Mouse (Mus musculus) layer of hippocampus, adult 2 months (tissue): ENCODE data around the gene Akr1c12. TPM values are rescaled to one million over a fixed set of nuclear protein-coding genes. Genes with fewer than 3 reads are reported as not detected.

Experiments used
- DNase-seq, 2 experiments: peaks; one replicate each; pipeline ENCODE4 v3.0.0; 2022; ENCODE audit warnings: low spot score in 2 of 2
- H3K27ac ChIP-seq: fragments of 200-600 bp; 2 replicates; pipeline ENCODE4 v1.8.1; 2022
- H3K4me3 ChIP-seq: fragments of 200-600 bp; 2 replicates; pipeline ENCODE4 v1.8.1; 2022; ENCODE audit warnings: mild to moderate bottlenecking
- CTCF ChIP-seq: fragments of 200-600 bp; conservative IDR thresholded peaks from 2 replicates; pipeline ENCODE4 v1.8.1; 2022; ENCODE audit warnings: antibody characterized with exemption, mild to moderate bottlenecking, moderate library complexity
- total RNA-seq, 2 experiments: library from RNA; stranded (reverse); gene quantifications; 2 replicates each; pipeline ENCODE4 v1.2.3; 2021

The Akr1c12 gene
- total RNA-seq, 2 experiments from 2014 or later: not detected

DNA sequence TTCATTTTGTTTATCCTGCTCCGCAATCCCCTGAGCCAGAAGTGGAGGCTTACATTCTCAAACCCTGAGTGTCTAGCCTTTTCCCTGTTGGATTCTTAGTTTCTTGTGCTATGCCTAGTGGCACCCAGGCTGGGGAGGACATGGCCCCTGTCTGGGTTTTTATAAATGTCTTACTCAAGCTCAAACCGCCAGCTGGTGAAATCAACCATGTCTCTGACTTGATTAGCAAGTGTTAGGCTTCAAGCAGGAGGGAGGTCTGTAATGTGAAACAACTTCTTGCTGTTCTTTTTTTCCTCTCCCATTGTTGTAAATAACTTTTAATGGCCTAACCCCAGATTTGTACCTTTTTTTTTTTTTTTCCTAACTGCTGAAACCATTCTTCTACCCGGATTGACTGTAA lies 29.9 kb downstream of the Akr1c12 start:
- no peak overlapping the region for H3K27ac ChIP-seq
- TF ChIP-seq CTCF: no peak
- no peak for DNase-seq
- H3K4me3 ChIP-seq: no peak overlapping the region

DNA sequence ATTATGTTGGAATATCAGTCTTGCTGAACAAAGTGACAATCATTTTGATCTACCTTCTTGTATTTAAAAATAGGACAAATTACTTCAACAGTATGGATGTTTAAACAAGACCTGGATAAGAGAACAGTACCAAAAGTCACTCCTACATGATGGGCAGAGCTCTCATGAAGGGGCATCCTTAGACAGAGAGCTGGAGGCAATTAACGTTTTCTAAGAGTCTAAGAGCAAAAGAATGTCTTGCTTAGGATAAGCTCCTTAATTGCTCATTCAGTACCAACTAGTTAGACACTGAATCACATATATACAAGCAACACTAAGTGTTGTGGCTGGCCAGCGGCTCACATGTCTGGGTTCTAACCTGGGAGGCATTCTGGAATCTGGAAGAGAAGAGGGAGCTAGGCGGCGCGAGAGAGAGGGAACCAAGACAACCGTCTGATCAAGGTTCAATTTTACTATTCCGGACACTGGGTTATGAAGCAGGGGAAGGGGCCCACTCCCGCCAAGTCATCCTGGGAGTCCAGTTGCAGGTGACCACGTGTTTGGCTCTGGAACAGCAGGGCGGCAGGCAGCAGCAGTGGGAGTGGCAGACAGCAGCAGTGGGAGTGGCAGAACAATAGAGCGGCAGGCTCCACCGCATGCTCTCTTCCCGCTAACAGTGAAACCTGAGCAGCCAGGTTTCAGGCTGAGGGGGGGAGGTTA lies 34.2 kb downstream of the Akr1c12 start:
- no peak overlapping the region for H3K27ac ChIP-seq
- no peak for TF ChIP-seq CTCF
- H3K4me3 ChIP-seq: no peak overlapping the region; the same call in 1 of the 2 replicates
- DNase-seq: no peak

- H3K4me3 ChIP-seq: no peak overlapping the region
- H3K27ac ChIP-seq: no peak overlapping the region
- TF ChIP-seq CTCF: no peak
- DNase-seq: no peak
These were observed 45.6 kb downstream of the Akr1c12 start for GRCm38 (mm10) chr13:4233536-4234172.

DNA sequence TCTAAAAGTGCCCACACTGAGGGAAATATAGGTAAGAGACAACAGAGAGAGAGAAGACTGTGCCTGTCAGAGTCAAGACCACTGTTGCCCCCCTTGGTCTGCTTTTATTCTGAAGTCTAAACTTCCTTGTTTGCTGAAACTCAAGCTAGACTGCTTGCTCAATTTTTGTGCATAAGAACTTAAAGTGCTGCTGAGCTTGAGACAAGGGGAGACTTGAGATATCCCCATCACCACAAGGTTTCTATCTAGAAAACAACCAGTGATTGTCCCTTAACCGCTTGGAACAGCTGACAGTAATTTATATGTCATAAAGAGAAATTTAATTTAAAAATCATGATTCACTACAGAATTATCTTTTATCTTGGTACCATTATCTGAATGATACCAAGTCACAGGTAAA lies 46.1 kb downstream of the Akr1c12 start:
- no peak overlapping the region for H3K27ac ChIP-seq
- TF ChIP-seq CTCF: no peak

GRCm38 (mm10) chr13:4230841-4231623 lies 48.2 kb downstream of the Akr1c12 start:
- Histone ChIP-seq H3K4me3 (no peak overlapping the region), H3K27ac (no peak overlapping the region)
- no peak for TF ChIP-seq CTCF
- no peak for DNase-seq

More for the DNA sequence above, 46.1 kb downstream of the Akr1c12 start:
- no peak for DNase-seq
- H3K4me3 ChIP-seq: no peak overlapping the region

DNA sequence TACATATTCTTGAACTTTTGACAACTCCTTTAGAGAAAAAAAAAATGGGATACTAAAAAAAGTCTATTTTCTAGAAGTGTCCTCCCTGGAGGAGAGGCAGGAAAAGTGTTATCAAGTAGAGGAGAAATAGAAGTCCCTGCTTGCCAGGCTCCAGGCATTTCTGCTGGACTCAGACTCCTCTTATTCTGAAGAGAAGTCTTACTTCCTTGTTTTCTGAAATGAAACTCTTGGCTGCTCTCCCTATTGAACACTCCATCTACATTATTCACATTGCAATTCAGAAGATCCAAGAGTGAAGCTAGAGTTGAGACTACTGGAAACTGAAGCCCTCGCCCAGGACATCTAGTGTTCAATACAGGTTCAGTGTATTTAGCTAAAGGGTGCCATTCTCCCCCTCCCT lies 50.8 kb downstream of the Akr1c12 start, which contains the start of gene Akr1c19:
Gene Akr1c19 (plus strand): TSS at position 260 of the 400 bp plus-strand sequence.
- DNase-seq: no peak
- TF ChIP-seq CTCF: no peak
- Histone ChIP-seq H3K27ac (no peak within 1 kb of the TSS), H3K4me3 (no peak within 1 kb of the TSS)

Other genes starting within 250 kb of the Akr1c12 start
- gene Akr1c14, start 230.4 kb downstream of the Akr1c12 start, total RNA-seq: 1 to 10 TPM in 1 of 2 experiments, under 1 TPM in 1; 0.88 to 1.1 TPM
- gene Akr1c18, start 128.8 kb downstream of the Akr1c12 start, total RNA-seq: 1 to 10 TPM; 1.8 to 2.0 TPM
- gene Akr1c13, start 88.3 kb downstream of the Akr1c12 start, total RNA-seq: under 1 TPM; 0.47 to 0.51 TPM
- not detected for gene Akr1c19, start 50.7 kb downstream of the Akr1c12 start, total RNA-seq
- not detected for gene Akr1c6, start 154.9 kb upstream of the Akr1c12 start, total RNA-seq
- not detected for gene Akr1c20, start 243.9 kb upstream of the Akr1c12 start, total RNA-seq